Mouse (Mus musculus) liver, embryonic 14.5 days (tissue): ENCODE data around the gene Kcnt2.

Source experiments
- CTCF ChIP-seq: IDR thresholded peaks from 2 replicates; pipeline ENCODE4 v1.5.1; 2016; ENCODE audit warnings: antibody characterized with exemption, low read depth, control low read depth
- EP300 ChIP-seq: IDR thresholded peaks from 2 replicates; pipeline ENCODE4 v1.6.1; 2016; ENCODE audit warnings: antibody characterized with exemption, low read depth

DNA sequence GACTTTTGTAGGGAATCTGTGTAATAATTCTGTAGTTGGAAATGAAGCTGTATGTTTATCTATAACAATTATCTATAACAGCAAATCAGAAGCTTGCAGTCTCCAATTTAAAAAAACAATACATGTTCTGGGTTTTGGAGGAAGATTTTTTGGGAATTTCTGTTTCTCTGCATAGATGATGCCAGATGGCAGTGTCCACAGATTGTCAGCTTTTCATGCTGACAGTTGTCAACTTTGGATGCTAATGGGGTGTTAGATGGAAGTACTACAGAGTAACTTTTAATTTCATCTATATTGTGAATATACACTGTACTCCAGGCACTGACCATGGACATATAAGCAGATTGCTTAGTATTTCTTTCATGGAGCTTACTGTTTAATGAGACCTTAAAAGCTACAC is 92.5 kb downstream of the Kcnt2 start:
- no peak for TF ChIP-seq CTCF
- no peak for TF ChIP-seq EP300
